ENCODE assay signal across 1 mouse cellular context in genomic region chr5:100674711-100675376, GRCm38 (mm10).
TF ChIP-seq lines count a peak whose summit lies in the region.

Gene Coq2 (minus strand): TSS chr5:100675140.

TF ChIP-seq in CH12.LX, 34 proteins besides CTCF, POLR2A, EP300 and RAD21 (continued from another document):
- TF ChIP-seq SMC3 (IDR thresholded peaks at IDR 0.05; ENCODE audit: low read depth, low read length) (peak; percentile 97), NRF1 (IDR thresholded peaks at IDR 0.05; ENCODE audit: low read depth, low read length) (peak; percentile 40; the same call in 1 of the 2 replicates), ELF1 (IDR thresholded peaks at IDR 0.05; ENCODE audit: low read depth, low read length) (peak; percentile 56), E2F4 (IDR thresholded peaks at IDR 0.05; ENCODE audit: insufficient replicate concordance, low read depth, low read length) (no peak), BHLHE40 (IDR thresholded peaks at IDR 0.05; ENCODE audit: low read depth, low read length) (peak; percentile 33; the same call in 1 of the 2 replicates), MYC (IDR thresholded peaks at IDR 0.05; ENCODE audit: low read depth, low read length) (peak; percentile 67), HCFC1 (IDR thresholded peaks at IDR 0.05; ENCODE audit: low read depth, low read length) (0 out of 2 replicates have a peak, but pooled peaks have one; percentile 38), GABPA (IDR thresholded peaks at IDR 0.05; ENCODE audit: insufficient replicate concordance, low read depth, low read length) (no peak), RCOR1 (conservative IDR thresholded peaks at IDR 0.05; ENCODE audit: low read depth, low read length) (peak; percentile 68; the same call in 1 of the 2 replicates), ETS1 (conservative IDR thresholded peaks at IDR 0.05; ENCODE audit: low read depth, low read length) (no peak), ZKSCAN1 (IDR thresholded peaks at IDR 0.05; ENCODE audit: borderline replicate concordance, low read depth, low read length) (no peak), ZC3H11A (IDR thresholded peaks at IDR 0.05; ENCODE audit: low read depth, low read length) (peak; percentile 83), UBTF (IDR thresholded peaks at IDR 0.05; ENCODE audit: low read depth, low read length) (no peak), TBP (conservative IDR thresholded peaks at IDR 0.05; ENCODE audit: low read depth, low read length) (no peak), IRF4 (IDR thresholded peaks at IDR 0.05; ENCODE audit: low read depth, low read length) (peak; percentile 59), PAX5 (IDR thresholded peaks at IDR 0.05; ENCODE audit: low read length) (no peak), KAT2A (IDR thresholded peaks at IDR 0.05; ENCODE audit: insufficient replicate concordance, low read length) (0 out of 2 replicates have a peak, but pooled peaks have one; percentile 26), TCF12 (IDR thresholded peaks at IDR 0.05; ENCODE audit: low read depth, low read length) (peak; percentile 54; the same call in 1 of the 2 replicates), ZMIZ1 (IDR thresholded peaks at IDR 0.05; ENCODE audit: low read depth, low read length) (0 out of 2 replicates have a peak, but pooled peaks have one; percentile 12), JUND (conservative IDR thresholded peaks at IDR 0.05; ENCODE audit: low read depth, low read length) (no peak), MXI1 (IDR thresholded peaks at IDR 0.05; ENCODE audit: low read depth, low read length) (no peak; the same call in 1 of the 2 replicates), CHD2 (IDR thresholded peaks at IDR 0.05; ENCODE audit: low read length) (no peak), ZNF384 (IDR thresholded peaks at IDR 0.05; ENCODE audit: low read depth, low read length) (no peak), POLR2AphosphoS2 (IDR thresholded peaks at IDR 0.05; ENCODE audit: low read depth, low read length) (no peak), JUN (IDR thresholded peaks at IDR 0.05; ENCODE audit: insufficient read depth, low read depth, low read length) (no peak)
TF ChIP-seq in CH12.LX: peak in this region for 18.
